Mouse (Mus musculus): ENCODE data around the gene Spag9. TPM values are rescaled to one million over a fixed set of nuclear protein-coding genes. Genes with fewer than 3 reads are reported as not detected.
A peak's percentile ranks its signal among the peaks of the same experiment; 100 is the strongest.

The Spag9 gene
- polyA plus RNA-seq, 1 experiment from 2014 or later: 87.4 TPM

DNA sequence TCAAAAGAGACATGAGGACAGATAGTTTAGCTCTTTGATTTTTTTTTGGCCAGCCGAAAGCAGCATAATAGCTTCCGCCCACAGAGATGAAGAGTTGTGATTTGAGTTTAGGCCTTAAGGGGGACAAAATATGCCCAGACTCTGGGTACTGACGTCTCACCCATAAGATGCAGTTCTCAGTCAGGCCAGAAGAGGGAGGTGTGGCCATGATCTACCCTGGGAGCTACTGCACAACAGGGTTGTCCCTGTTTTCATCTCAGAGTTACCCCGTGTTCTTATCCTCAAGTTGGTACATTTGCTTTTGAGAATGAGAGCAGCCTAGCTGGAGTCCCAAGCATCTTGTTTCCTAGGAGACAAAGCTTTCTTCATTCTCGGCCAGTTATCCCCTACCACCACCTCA is 132.1 kb downstream of the Spag9 start:
- ATAC-seq (peak; percentile 87), DNase-seq (ENCODE audit: low spot score) (peak; percentile 85)
- H3K9me3 ChIP-seq (ENCODE audit: low read length): no peaks in the 10 kb centered on the region
- 34% methylated on average over 5 of the region's 5 CpGs for WGBS
- no peak overlapping the region for H3K9ac ChIP-seq (replicated peaks; ENCODE audit: low read depth)
- H3K27me3 ChIP-seq (replicated peaks; ENCODE audit: insufficient read depth, low read length): no peaks in the 10 kb centered on the region
- H3K4me2 ChIP-seq (replicated peaks; ENCODE audit: low read depth, low read length): no peak overlapping the region
- peak; percentile 93 for TF ChIP-seq CTCF (IDR thresholded peaks at IDR 0.05)
- no peak for TF ChIP-seq EP300 (IDR thresholded peaks at IDR 0.05)
- H3K4me3 ChIP-seq (ENCODE audit: low read depth, low read length): no peak overlapping the region
- peaks cover 6% of the 10 kb centered on the region; the same call in 1 of the 2 replicates for H3K36me3 ChIP-seq (ENCODE audit: insufficient read depth, low read length)
- H3K27ac ChIP-seq (ENCODE audit: low read length): no peak overlapping the region
- no peaks in the 10 kb centered on the region for H3K4me1 ChIP-seq (ENCODE audit: insufficient read depth, low read depth, low read length)

DNA sequence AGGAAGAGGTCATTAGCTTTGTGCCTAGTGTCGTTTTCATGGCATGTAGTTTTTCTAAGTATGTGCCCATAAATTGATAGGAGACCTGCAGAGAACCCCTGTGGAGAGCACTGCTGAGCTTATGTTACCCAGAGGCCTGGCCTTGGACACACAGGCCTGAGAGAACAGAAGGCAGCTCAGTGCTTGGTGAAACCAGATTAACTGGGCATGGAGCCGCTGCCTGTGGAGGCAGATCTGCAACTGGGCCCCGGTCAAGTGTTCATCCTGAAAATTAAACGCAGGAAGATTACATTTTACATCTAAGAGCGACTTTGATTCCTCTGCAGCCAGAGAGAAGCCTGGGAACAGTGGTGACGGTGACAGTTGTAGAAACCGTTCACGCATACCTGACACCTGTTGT is 132.6 kb downstream of the Spag9 start:
- Histone ChIP-seq H3K4me1 (ENCODE audit: insufficient read depth, low read depth, low read length) (0 out of 2 replicates have a peak, but pooled peaks cover 3% of the 10 kb centered on the region), H3K9ac (replicated peaks; ENCODE audit: low read depth) (no peak overlapping the region), H3K9me3 (ENCODE audit: low read length) (no peaks in the 10 kb centered on the region), H3K4me3 (ENCODE audit: low read depth, low read length) (no peak overlapping the region), H3K27ac (ENCODE audit: low read length) (no peak overlapping the region), H3K27me3 (replicated peaks; ENCODE audit: insufficient read depth, low read length) (no peaks in the 10 kb centered on the region), H3K36me3 (ENCODE audit: insufficient read depth, low read length) (peaks cover 5% of the 10 kb centered on the region; the same call in 1 of the 2 replicates), H3K4me2 (replicated peaks; ENCODE audit: low read depth, low read length) (no peak overlapping the region)
- TF ChIP-seq EP300 (IDR thresholded peaks at IDR 0.05): no peak
- TF ChIP-seq CTCF (IDR thresholded peaks at IDR 0.05): no peak
- ATAC-seq: no peak
- no peak for DNase-seq (ENCODE audit: low spot score)
- WGBS: 88% methylated on average over 8 of the region's 8 CpGs

DNA sequence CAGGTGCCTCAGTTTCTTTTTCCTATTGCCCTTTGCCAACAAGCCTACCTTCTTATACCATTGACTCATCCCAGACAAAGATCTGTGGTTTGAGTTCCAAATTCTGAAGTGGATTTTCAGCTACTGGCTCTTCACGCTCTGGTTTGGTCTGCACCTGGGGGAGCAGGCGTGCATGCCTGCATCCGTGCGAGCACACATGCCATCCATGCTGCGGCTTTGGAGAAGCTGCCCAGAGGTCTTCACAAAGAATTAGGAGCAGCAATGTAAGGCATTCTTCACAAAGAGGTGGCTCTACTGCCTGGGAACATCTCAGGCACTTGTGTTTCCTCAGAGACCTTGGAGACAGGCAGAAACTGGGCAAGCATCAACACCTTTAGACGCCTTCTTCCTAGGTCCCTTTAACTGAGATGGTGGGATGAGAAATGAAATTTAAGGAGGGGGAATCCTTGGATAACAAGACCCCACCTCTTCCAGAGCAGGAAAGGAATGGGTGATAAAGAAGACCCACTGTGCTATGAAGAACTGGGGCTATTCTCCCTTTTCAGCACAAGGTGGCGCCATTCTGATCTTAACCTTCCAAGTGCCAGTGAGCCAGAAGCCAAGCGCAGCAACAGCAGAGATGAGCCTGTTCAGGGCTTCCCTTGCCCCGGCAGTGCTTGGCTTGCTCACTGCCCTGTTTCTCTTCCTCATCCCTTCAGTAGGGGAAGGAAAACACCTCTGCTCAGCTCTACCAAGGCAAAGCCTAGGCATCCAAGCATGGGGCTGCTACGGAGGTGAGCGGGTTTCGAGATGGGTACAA is 133.6 kb downstream of the Spag9 start:
- H3K4me1 ChIP-seq (ENCODE audit: insufficient read depth, low read depth, low read length): 0 out of 2 replicates have a peak, but pooled peaks cover 12% of the 10 kb centered on the region
- 62% methylated on average over 12 of the region's 12 CpGs for WGBS
- H3K27ac ChIP-seq (ENCODE audit: low read length): no peak overlapping the region
- H3K36me3 ChIP-seq (ENCODE audit: insufficient read depth, low read length): no peaks in the 10 kb centered on the region
- peak; percentile 88 for DNase-seq (ENCODE audit: low spot score)
- no peak overlapping the region for H3K4me3 ChIP-seq (ENCODE audit: low read depth, low read length)
- no peak overlapping the region for H3K4me2 ChIP-seq (replicated peaks; ENCODE audit: low read depth, low read length)
- H3K27me3 ChIP-seq (replicated peaks; ENCODE audit: insufficient read depth, low read length): no peaks in the 10 kb centered on the region
- no peak for ATAC-seq
- H3K9me3 ChIP-seq (ENCODE audit: low read length): no peaks in the 10 kb centered on the region
- H3K9ac ChIP-seq (replicated peaks; ENCODE audit: low read depth): no peak overlapping the region
- TF ChIP-seq EP300 (IDR thresholded peaks at IDR 0.05) (no peak), CTCF (IDR thresholded peaks at IDR 0.05) (peak; percentile 87)

DNA sequence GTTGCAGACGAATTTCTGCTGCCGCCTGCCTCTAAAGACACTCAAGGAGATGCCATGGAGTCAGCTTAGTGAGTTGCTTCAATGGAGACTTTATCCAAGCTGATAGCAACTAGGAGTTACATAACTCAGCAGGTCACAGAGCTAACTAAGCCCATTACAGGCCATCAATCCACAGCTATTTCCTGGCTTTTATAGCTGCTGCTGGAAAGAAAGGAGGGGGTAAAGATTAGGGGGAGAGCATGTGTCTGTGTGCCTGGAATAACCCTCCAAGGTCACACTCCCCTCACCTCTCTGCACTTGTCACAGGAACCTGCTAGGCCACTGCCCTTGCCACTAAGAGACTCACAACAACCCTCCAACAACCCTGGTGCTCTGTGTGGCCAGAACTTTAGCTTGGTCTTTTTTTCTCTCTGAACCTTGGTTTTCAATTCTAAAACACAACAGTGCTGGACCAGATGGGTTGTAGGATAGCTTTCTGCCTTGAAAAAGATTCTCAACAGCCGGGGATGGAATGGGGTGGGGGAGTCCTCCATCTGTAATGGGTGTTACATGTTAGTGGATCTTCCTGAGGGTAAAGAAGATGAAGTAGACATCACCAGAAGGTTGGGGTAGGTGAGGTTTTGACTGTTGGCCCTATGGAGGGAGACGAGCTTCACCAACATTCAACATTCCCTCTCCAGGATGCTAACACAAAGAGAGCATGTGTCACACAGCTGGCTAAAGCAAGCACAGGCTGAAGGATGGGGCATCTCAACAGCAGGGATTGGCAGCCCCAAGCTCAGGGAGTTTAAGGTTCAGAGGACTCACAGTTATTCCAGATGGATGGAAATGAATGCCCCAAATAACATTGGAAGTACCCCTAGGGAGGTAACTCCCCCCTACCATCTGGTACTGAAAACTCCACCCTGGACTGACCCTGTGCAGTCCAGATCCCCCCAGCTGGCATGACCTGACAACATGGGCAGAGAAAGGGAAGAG is 134.5 kb downstream of the Spag9 start:
- no peak overlapping the region for H3K9ac ChIP-seq (replicated peaks; ENCODE audit: low read depth)
- no peaks in the 10 kb centered on the region for H3K9me3 ChIP-seq (ENCODE audit: low read length)
- H3K4me2 ChIP-seq (replicated peaks; ENCODE audit: low read depth, low read length): no peak overlapping the region
- H3K27me3 ChIP-seq (replicated peaks; ENCODE audit: insufficient read depth, low read length): no peaks in the 10 kb centered on the region
- H3K4me1 ChIP-seq (ENCODE audit: insufficient read depth, low read depth, low read length): 0 out of 2 replicates have a peak, but pooled peaks cover 13% of the 10 kb centered on the region
- no peaks in the 10 kb centered on the region for H3K36me3 ChIP-seq (ENCODE audit: insufficient read depth, low read length)
- no peak overlapping the region for H3K4me3 ChIP-seq (ENCODE audit: low read depth, low read length)
- H3K27ac ChIP-seq (ENCODE audit: low read length): no peak overlapping the region
- 60% methylated on average over 4 of the region's 4 CpGs for WGBS
- no peak for ATAC-seq
- DNase-seq (ENCODE audit: low spot score): no peak
- no peak for TF ChIP-seq EP300 (IDR thresholded peaks at IDR 0.05)
- no peak for TF ChIP-seq CTCF (IDR thresholded peaks at IDR 0.05)

DNA sequence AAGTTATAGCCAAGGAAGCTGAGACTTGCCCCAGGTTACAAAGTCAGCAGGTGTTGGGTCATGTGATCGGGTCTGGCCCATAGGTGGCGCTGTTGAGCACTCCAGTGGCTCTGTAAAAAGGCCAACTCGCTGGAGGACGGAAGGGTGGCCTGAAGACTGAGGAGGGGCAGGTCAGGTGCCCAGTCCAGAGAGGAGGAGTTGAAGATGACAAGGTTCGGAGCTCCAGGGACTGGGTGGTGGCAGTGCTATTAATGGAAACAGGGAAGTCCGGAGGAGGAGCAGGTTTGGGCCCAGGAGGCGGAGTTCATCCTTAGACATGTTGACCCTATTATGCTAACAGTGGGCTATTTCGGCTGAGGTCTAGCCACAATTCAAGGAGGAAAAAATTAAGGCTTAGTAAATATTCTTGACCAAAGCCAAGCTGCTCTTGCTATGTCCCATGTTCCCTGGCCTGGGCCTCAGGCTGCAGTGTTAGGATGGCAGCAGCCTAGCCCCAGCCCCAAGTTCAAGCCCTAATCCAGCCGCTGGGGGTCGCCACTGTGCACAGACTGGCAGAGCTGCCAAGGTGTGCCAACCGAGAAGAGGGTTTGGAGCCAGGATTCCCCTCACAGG is 137.6 kb downstream of the Spag9 start:
- H3K9ac ChIP-seq (replicated peaks; ENCODE audit: low read depth): no peak overlapping the region
- peaks cover 17% of the 10 kb centered on the region; the same call in 1 of the 2 replicates for H3K4me1 ChIP-seq (ENCODE audit: insufficient read depth, low read depth, low read length)

More for the DNA sequence above, 137.6 kb downstream of the Spag9 start:
- Histone ChIP-seq H3K9me3 (ENCODE audit: low read length) (no peaks in the 10 kb centered on the region), H3K27ac (ENCODE audit: low read length) (peak overlapping the region; percentile 83), H3K36me3 (ENCODE audit: insufficient read depth, low read length) (no peaks in the 10 kb centered on the region), H3K4me3 (ENCODE audit: low read depth, low read length) (no peak overlapping the region), H3K27me3 (replicated peaks; ENCODE audit: insufficient read depth, low read length) (no peaks in the 10 kb centered on the region), H3K4me2 (replicated peaks; ENCODE audit: low read depth, low read length) (0 out of 2 replicates have a peak overlapping the region, but pooled peaks have one; percentile 12)
- 14% methylated on average over 11 of the region's 11 CpGs for WGBS
- DNase-seq (ENCODE audit: low spot score) (peak; percentile 95), ATAC-seq (peak; percentile 80)
- TF ChIP-seq EP300 (IDR thresholded peaks at IDR 0.05): no peak
- TF ChIP-seq CTCF (IDR thresholded peaks at IDR 0.05): peak; percentile 97
